Mouse (Mus musculus): ENCODE measurements around the gene Pbsn. TPM values are rescaled to one million over a fixed set of nuclear protein-coding genes. Genes with fewer than 3 reads are reported as not detected.

Gene Pbsn
- polyA plus RNA-seq, 1 experiment = not detected

DNA sequence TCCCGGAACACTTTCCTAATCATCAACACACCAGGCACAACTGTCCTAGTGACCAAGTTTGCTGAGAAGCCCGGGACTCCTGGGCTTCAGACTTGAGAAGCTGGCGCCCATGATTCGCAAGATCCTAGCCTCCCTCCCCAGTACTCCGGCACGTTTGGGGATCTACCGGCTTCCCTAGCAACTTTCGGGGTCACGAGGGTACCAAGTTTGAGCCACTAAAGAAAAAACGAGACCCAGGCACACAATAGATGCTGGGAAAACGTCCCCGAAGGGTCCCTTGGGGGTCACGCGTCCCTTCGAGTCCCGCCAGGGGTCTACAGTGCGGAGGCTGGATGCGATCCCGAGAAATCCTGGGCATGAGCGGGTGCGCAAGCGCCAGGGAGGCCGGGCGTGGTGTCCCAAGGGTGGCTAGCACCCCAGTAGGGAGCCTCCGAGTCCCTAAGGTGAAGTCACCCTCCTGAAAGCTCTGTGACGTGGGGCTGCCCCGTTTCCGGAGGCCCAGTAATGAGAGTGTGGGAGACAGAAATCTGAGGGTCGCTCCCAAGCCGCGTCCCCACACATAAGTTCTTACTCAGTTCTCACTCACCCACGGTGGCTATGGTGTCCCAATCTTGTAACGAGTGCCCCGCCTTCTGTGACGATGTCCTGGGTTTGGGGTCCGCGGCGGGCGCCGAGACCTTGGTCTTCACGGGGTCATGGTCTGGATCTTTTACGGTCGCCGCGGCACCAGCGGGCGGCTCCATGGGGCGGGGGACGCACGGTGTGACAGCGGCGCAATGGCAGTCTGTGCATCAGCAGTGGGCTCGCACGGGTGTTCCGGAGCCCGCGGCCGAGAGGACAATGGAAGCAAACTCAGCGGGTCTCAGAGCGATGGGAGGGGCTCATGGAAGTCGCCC is 58.2 kb downstream of the Pbsn start:
- DNase-seq = peak; percentile 30

GRCm38 (mm10) chrX:77788675-77789074 is 64.7 kb downstream of the Pbsn start:
- 74% methylated on average over 3 of the region's 3 CpGs for WGBS

More for the DNA sequence above, 58.2 kb downstream of the Pbsn start:
- Histone ChIP-seq H3K27me3 (ENCODE audit: control insufficient read depth, insufficient read depth, low read length) (no peaks in the 10 kb centered on the region), H3K4me1 (replicated peaks; ENCODE audit: control insufficient read depth, insufficient read depth, low read length) (peaks cover 15% of the 10 kb centered on the region), H3K4me3 (ENCODE audit: control insufficient read depth, insufficient read depth, low read length) (peak overlapping the region; percentile 93), H3K27ac (ENCODE audit: control insufficient read depth, insufficient read depth, low read length) (no peak overlapping the region), H3K36me3 (ENCODE audit: control insufficient read depth, insufficient read depth, low read length) (no peaks in the 10 kb centered on the region)
- no peak for TF ChIP-seq POLR2A (IDR thresholded peaks at IDR 0.05; ENCODE audit: control insufficient read depth, extremely low read depth, insufficient read depth, low read length, poor library complexity)
- TF ChIP-seq CTCF (IDR thresholded peaks at IDR 0.05; ENCODE audit: borderline replicate concordance, control insufficient read depth, extremely low read depth, insufficient read depth, low read length, poor library complexity) = no peak
- 1% methylated on average over 60 of the region's 61 CpGs for WGBS

More at GRCm38 (mm10) chrX:77788675-77789074, 64.7 kb downstream of the Pbsn start:
- Histone ChIP-seq H3K4me3 (ENCODE audit: control insufficient read depth, insufficient read depth, low read length) (no peak overlapping the region), H3K36me3 (ENCODE audit: control insufficient read depth, insufficient read depth, low read length) (peaks cover 5% of the 10 kb centered on the region; the same call in 1 of the 2 replicates), H3K4me1 (replicated peaks; ENCODE audit: control insufficient read depth, insufficient read depth, low read length) (no peaks in the 10 kb centered on the region), H3K27ac (ENCODE audit: control insufficient read depth, insufficient read depth, low read length) (no peak overlapping the region), H3K27me3 (ENCODE audit: control insufficient read depth, insufficient read depth, low read length) (no peaks in the 10 kb centered on the region)
- TF ChIP-seq CTCF (IDR thresholded peaks at IDR 0.05; ENCODE audit: borderline replicate concordance, control insufficient read depth, extremely low read depth, insufficient read depth, low read length, poor library complexity) (no peak), POLR2A (IDR thresholded peaks at IDR 0.05; ENCODE audit: control insufficient read depth, extremely low read depth, insufficient read depth, low read length, poor library complexity) (no peak)
- no peak for DNase-seq

Other genes starting within 250 kb of the Pbsn start
- gene Prkx, start 57.3 kb downstream of the Pbsn start, polyA plus RNA-seq (2012; rRNA removed) = 17.1 and 20.5 TPM in 2 replicates
- gene Gm14744, start 11.1 kb upstream of the Pbsn start, polyA plus RNA-seq (2012; rRNA removed) = not detected in 2 replicates
- not detected in 2 replicates for gene 5430402E10Rik, start 71.4 kb upstream of the Pbsn start, polyA plus RNA-seq (2012; rRNA removed)
- not detected in 2 replicates for gene Obp1a, start 237.8 kb upstream of the Pbsn start, polyA plus RNA-seq (2012; rRNA removed)